In the genomic region with DNA sequence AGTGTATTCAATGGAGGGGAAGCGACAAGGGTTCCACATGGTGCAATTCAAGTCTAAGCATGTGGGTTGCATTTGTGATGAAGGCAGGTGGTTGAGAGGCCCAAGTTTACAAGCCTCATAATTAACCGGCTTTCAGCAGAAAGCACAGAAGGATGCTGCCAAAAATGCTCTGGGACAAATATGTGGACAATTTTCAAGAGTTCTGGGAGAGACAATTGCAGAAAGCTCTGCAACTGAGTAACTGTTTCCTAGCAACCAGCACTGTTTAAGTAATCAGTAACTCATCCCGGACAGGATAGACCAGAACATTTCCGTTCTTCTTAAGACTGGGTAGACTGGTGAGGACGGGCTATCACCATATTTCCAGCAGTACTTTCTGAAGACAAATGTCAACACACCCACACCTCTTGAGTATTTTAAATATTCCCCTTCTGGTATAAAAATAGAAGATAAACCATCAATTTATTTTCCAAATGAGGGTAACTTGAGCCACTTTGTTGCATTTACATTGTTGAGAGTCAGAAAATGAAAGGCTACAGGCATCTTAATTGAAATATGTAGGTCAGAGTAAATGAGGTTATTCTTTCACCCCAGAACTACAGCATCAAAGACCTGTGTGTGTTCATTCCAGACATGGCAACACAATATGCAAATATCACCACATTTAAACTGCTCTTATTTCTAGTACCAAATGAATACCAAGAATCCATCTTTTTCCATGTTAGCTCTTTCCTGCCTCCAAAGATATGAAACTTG, we compare ENCODE assay signal across 11 mouse cellular contexts.
DNase-seq lines count a peak whose midpoint lies in the region; ATAC-seq lines count a peak whose summit lies in the region.
"Had no signal": no experiment of that assay in that cellular context is flagged by ENCODE, and none has a peak within 500 bp of the region (broad histone marks: within the 10 kb centered on the region; RNA-seq: fewer than 3 reads in every experiment).

No protein-coding gene starts in this region.

- WGBS in heart, embryonic 10.5 days = 69% methylated on average over 5 of the region's 5 CpGs
- 26% methylated on average over 5 of the region's 5 CpGs for WGBS in embryonic facial prominence, embryonic 15.5 days
- WGBS in hindbrain, embryonic 11.5 days = 50% methylated on average over 5 of the region's 5 CpGs

- H3K36me3 ChIP-seq in heart, embryonic 10.5 days = peaks cover 81% of the 10 kb centered on the region
- peaks cover 20% of the 10 kb centered on the region; the same call in 1 of the 2 replicates for H3K36me3 ChIP-seq in embryonic facial prominence, embryonic 15.5 days
- H3K36me3 ChIP-seq in hindbrain, embryonic 11.5 days (ENCODE audit: control insufficient read depth, insufficient read depth, low read length) = 0 out of 2 replicates have a peak, but pooled peaks cover 9% of the 10 kb centered on the region

- H3K4me2 ChIP-seq in embryonic facial prominence, embryonic 15.5 days (replicated peaks) = no peak overlapping the region
- H3K4me2 ChIP-seq in hindbrain, embryonic 11.5 days (replicated peaks; ENCODE audit: low read depth, low read length) = no peak overlapping the region
- H3K4me2 ChIP-seq: neural tube, embryonic 12.5 days; stomach, embryonic 15.5 days had no signal

- peak; percentile 95 for DNase-seq in heart, adult 11 months
- no peak for DNase-seq in heart, embryonic 10.5 days (ENCODE audit: low spot score)
- peak; percentile 40 for DNase-seq in lung, postnatal 10 days
- DNase-seq in lung, adult 18-20 months = no peak
- DNase-seq in left cerebral cortex, postnatal 10 days (ENCODE audit: extremely low spot score in 1 of 2, low spot score in 2 of 2) = peak; percentile 11 to 77
- DNase-seq in hindbrain, embryonic 11.5 days (ENCODE audit: low spot score) = no peak
- DNase-seq: liver, postnatal 0 days had no signal

- H3K9me3 ChIP-seq in heart, embryonic 10.5 days = no peaks in the 10 kb centered on the region
- H3K9me3 ChIP-seq in embryonic facial prominence, embryonic 15.5 days (replicated peaks) = no peaks in the 10 kb centered on the region
- no peaks in the 10 kb centered on the region for H3K9me3 ChIP-seq in hindbrain, embryonic 11.5 days (ENCODE audit: control insufficient read depth, low read length)
- H3K9me3 ChIP-seq: neural tube, embryonic 12.5 days; stomach, embryonic 15.5 days had no signal

- 0 out of 2 replicates have a peak, but pooled peaks cover 4% of the 10 kb centered on the region for H3K4me1 ChIP-seq in heart, embryonic 10.5 days
- H3K4me1 ChIP-seq in embryonic facial prominence, embryonic 15.5 days = peaks cover 25% of the 10 kb centered on the region
- no peaks in the 10 kb centered on the region for H3K4me1 ChIP-seq in hindbrain, embryonic 11.5 days (replicated peaks; ENCODE audit: control insufficient read depth, insufficient read depth, low read length)

- no peaks in the 10 kb centered on the region for H3K27me3 ChIP-seq in heart, embryonic 10.5 days (ENCODE audit: insufficient read depth, poor library complexity, severe bottlenecking)
- H3K27me3 ChIP-seq in embryonic facial prominence, embryonic 15.5 days = no peaks in the 10 kb centered on the region
- no peaks in the 10 kb centered on the region for H3K27me3 ChIP-seq in hindbrain, embryonic 11.5 days (ENCODE audit: control insufficient read depth, insufficient read depth, low read length)
- H3K27me3 ChIP-seq: neural tube, embryonic 12.5 days; stomach, embryonic 15.5 days had no signal

- no peak overlapping the region for H3K4me3 ChIP-seq in heart, embryonic 10.5 days
- no peak overlapping the region for H3K4me3 ChIP-seq in embryonic facial prominence, embryonic 15.5 days (replicated peaks)
- H3K4me3 ChIP-seq in hindbrain, embryonic 11.5 days (ENCODE audit: low read depth, low read length) = no peak overlapping the region
- H3K4me3 ChIP-seq: neural tube, embryonic 12.5 days; stomach, embryonic 15.5 days had no signal

- no peak for ATAC-seq in embryonic facial prominence, embryonic 15.5 days (ENCODE audit: insufficient number of reproducible peaks, low FRiP score, low TSS enrichment, low read depth)
- ATAC-seq in megakaryocyte-erythroid progenitor cell, adult 5-6 weeks (replicated peaks; ENCODE audit: low FRiP score, low TSS enrichment, poor library complexity, severe bottlenecking) = no peak
- no peak for ATAC-seq in hindbrain, embryonic 11.5 days (ENCODE audit: low FRiP score)
- ATAC-seq: liver, postnatal 0 days had no signal

- no peak overlapping the region for H3K9ac ChIP-seq in embryonic facial prominence, embryonic 15.5 days
- H3K9ac ChIP-seq in hindbrain, embryonic 11.5 days (ENCODE audit: low read depth, low read length) = no peak overlapping the region
- H3K9ac ChIP-seq: liver, postnatal 0 days; neural tube, embryonic 12.5 days; stomach, embryonic 15.5 days had no signal

- no peak overlapping the region for H3K27ac ChIP-seq in heart, embryonic 10.5 days
- peak overlapping the region; percentile 68; the same call in 1 of the 2 replicates for H3K27ac ChIP-seq in embryonic facial prominence, embryonic 15.5 days (replicated peaks)
- no peak overlapping the region for H3K27ac ChIP-seq in hindbrain, embryonic 11.5 days (ENCODE audit: low read depth, low read length)
- H3K27ac ChIP-seq: neural tube, embryonic 12.5 days; stomach, embryonic 15.5 days had no signal

- intact Hi-C loops in left cerebral cortex, postnatal 10 days (cut with DNase I) = no loop called here

Comparison
In these comparisons a context has a peak if more than half of its experiments do, and no peak if none do; other contexts are left out.
1. DNase-seq: peak in heart, adult 11 months (single experiment), lung, postnatal 10 days (single experiment) and left cerebral cortex, postnatal 10 days (2 of 2); none in heart, embryonic 10.5 days (single experiment), lung, adult 18-20 months (0 of 2) and hindbrain, embryonic 11.5 days (single experiment).